Mouse (Mus musculus) adrenal gland, adult (tissue): ENCODE measurements around the gene Fbxo40.

Experiments used
- DNase-seq, 2 experiments: peaks; one replicate each; pipeline ENCODE4 v3.0.0; 2022 to 2023; ENCODE audit warnings: low spot score in 1 of 2; ENCODE audit not compliant: inconsistent age in 2 of 2

The Fbxo40 gene

DNA sequence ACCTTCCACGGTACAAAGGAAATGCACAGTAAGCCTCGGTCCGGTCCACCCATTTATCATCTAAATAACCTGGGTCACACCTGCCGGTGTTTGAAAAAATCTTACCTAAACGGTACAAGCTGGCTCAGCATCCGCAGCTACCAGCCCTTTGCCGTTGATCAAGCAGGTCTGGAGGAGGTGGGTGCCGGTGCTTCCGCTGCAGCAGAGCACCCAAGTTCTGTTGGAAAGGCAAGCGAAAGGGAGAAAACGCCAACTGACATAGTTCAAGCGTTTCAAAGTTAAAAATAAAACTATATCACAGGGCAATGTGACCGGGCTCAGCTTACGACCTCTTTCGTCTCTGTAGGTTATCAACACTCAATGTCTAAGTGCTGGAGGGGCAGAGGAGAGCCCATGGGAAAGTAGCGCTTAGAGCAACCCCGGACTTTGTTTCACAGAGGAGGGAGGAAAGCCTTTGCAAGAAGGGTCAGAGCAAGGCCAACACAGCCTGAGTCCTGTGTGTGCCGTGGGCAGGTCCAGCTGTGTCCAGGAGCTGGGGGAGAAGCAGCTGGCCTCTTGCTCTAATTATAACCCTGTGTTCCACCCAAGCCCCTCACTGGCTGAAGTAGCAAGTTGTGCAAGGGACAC, at the start of gene Fbxo40:
Gene Fbxo40, minus strand, starts transcription at position 469 of the 627 bp plus-strand sequence.
- no peak for DNase-seq

GRCm38 (mm10) chr16:37034751-37035150, 44.5 kb upstream of the Fbxo40 start:
- no peak for DNase-seq

- no peak for DNase-seq
Measured at GRCm38 (mm10) chr16:37031996-37032395, 41.7 kb upstream of the Fbxo40 start.

DNA sequence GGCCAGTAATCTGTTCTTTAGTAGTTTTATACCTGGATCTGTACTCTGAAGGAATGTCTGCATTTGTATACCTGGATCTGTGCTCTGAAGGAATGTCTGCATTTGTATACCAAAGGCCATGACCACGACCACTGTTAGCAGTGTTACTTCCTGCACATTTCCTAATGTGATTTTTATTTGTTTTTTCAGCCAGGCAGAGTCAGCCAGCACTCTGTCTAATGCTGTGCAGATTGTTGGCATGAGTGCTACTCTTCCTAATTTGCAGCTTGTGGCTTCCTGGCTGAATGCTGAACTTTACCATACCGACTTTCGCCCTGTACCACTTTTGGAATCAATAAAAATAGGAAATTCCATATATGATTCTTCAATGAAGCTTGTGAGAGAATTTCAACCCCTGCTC, 37.3 kb upstream of the Fbxo40 start:
- DNase-seq, result no peak

- no peak for DNase-seq
Measured at GRCm38 (mm10) chr16:37012336-37012735, 22.1 kb upstream of the Fbxo40 start.

GRCm38 (mm10) chr16:37011922-37012289, 21.6 kb upstream of the Fbxo40 start:
- no peak for DNase-seq

DNA sequence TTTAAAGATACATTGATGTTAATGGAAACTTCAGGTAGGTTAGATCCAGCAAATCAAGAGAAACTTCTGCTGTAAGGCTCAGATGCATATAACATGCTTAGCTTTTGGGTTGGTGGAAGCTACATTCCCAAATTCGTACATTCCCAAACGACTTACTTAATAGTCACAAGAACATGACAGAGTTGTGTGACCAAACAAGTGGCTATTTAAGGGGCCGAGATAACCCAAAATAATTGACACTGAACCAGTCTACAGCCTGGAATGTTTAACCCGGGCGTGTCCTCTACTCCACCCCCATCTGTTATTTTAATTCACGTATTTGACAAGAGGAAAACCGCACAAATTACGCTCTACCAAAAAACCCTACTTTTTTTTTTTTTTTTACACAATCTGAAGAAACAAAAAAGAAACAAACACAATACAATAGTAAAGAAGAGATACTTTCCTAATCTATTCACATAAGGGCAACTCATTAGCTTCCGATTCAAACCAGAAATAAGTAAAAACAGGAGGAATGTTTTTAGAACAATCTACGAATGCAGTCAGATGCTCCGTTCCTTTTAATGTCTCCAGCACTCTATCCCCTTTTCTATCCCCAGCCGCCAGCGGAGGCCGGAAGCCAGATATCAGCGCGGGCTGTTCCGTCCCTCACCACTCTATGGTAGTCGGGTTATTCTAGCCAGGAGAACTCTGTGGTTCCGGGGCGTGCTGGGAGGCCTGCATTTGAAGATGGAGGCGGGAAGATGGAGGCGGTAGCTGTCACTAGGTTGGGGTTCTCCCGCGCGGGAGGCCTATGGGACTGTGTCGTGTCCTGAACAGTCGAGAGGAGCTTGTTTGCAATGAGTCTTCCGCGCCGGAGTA, 21.0 kb upstream of the Fbxo40 start, which contains the start of gene Polq:
Gene Polq, plus strand, starts transcription at position 726 of the 861 bp plus-strand sequence.
- peak; percentile 93 to 98 for DNase-seq

- DNase-seq, result peak; percentile 21 to 87
Measured at GRCm38 (mm10) chr16:37010370-37010769, 20.1 kb upstream of the Fbxo40 start.

- DNase-seq, result no peak
Measured at GRCm38 (mm10) chr16:37009262-37009661, 19.0 kb upstream of the Fbxo40 start.

- no peak for DNase-seq
Measured at GRCm38 (mm10) chr16:36999366-36999972, 9.2 kb upstream of the Fbxo40 start.

DNA sequence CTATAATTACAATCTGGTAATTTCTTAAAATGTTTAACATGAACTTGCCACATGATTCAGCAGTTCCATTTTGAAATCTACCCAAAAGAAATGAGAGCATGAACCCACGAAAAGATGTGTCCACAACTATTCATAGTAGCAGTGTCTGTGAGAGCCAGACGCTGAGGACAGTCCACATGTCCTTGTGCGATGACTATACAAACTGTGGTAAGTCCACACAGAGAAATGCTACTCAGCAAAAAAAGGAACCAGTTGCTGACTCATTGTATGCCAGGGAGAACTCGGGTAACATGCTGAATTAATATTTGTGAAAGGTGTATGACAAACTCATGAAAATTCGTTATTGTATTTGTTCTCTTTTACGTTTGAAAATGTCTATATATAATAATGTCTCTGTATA, 7.4 kb upstream of the Fbxo40 start:
- DNase-seq, result peak in 1 of 2 experiments; percentile 50

DNA sequence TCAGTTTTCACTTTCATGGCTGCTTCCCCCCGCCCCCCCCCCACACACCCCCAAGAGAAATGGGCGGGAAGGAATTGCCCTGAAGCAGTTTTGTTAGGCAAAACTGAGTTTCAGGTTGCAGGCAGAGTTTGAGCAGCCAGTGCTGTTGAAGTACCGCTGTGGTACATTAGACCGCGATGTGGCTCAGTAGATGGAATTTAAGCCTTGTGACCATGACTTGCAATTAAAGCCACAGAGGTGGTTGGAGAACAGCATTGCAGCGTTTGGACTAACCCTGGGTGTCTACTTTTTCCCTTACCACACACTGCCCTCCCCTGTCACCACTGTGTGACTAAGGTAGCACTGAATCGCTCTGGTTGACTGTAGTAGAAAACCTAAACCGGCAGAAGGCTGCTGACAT, 774 bp downstream of the Fbxo40 start:
- DNase-seq, result no peak

DNA sequence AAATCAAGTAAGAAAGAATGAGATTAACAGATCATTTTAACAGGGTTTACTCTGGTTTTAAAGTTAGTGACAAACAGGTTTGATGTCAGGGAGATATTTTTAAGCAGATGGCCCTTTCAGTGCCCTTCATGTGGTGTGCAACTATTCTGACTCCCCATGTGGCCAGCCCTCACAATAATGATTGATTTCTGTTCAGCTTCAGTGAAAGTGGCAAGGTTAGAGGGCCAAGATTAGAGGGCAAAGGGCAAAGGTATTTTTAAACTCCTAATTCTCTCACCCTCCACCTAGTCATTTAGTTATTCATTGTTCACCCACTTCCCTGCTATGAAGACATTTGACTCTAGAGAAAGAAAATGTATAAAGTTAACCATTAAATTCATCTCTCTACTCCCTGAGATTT, 2.2 kb downstream of the Fbxo40 start:
- no peak for DNase-seq

- no peak for DNase-seq
Measured at GRCm38 (mm10) chr16:36987399-36987798, 2.9 kb downstream of the Fbxo40 start.

GRCm38 (mm10) chr16:36985636-36986042, 4.6 kb downstream of the Fbxo40 start:
- no peak for DNase-seq

DNA sequence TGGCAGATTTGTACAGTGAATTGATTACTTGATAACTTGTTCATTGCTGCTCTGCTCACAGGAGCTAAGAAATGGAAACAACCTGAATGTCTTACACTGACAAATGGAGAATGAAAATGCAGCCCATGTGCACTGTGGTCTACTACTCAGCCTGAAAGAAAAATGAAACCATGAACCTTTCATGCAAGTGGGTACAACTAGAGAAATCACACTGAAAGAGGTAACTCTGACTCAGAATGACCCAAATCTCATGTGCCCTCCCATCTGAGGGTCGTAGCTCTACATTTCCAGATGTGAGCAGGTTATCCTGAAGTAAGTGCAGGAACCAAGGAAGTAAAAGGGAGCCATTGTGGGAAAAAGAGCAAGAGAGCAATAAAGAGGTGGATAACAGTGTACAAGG, 6.5 kb downstream of the Fbxo40 start:
- DNase-seq, result no peak

GRCm38 (mm10) chr16:36979127-36979526, 11.1 kb downstream of the Fbxo40 start:
- no peak for DNase-seq

GRCm38 (mm10) chr16:36963415-36963814, 26.9 kb downstream of the Fbxo40 start:
- DNase-seq, result no peak

DNA sequence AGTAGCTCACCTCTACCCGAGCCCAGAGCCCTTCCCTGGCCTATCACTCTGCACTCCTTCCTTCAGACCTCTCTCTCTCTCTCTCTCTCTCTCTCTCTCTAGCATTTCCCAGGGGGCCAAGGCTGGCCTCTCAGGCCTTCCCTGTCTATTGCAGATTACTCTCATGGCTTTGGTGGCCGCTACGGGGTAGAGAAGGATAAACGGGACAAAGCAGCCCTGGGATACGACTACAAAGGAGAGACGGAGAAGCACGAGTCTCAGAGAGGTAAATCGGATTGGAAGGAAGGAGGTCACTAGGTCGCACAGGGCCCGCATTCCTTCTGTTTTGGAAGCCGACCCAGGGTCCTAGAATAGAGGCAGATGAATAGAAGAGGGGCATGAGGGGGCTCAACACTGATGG, 35.2 kb downstream of the Fbxo40 start:
- no peak for DNase-seq

- no peak for DNase-seq
Measured at GRCm38 (mm10) chr16:36951029-36951428, 39.2 kb downstream of the Fbxo40 start.

DNA sequence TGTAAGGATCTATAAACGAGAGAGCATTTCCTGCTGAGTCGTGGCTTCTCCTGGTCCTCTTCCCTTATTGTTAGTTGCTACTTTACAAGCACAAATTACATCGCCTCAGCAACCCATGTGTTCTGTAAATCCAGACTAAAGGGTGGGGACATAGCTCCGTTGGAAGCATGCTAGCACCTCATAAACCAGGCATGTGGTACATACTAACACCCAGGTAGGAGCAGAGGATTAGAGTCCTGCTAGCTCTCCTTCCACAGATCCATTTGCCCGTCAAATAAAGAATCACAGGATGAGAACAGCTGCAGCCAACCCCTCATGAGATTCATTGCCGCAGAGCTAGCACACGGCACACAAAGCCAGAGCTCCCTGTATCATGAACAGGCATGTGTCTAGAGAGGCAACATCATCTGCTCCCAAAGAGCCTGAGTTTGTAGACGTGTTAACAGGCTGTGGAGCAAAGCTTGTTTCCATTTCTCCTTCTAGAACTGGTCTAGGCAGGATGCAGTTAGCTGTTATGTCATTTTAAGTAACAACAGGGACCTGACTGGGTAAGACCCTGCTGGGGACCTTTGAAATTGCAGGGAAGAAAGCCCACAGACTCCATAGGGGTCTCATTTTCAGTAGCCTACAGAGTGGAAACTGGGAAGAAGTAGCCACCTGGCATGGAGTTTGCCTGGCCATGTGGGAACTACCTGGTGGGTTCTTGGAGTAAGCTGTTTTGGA, 40.5 kb downstream of the Fbxo40 start:
- no peak for DNase-seq
